Mouse (Mus musculus) limb, embryonic 14.5 days (tissue): ENCODE measurements around the gene Slc1a2. TPM values are rescaled to one million over a fixed set of nuclear protein-coding genes. Genes with fewer than 3 reads are reported as not detected.

Source experiments
- ATAC-seq: fragments of 200-750 bp; cut with Nextera tagmentation; 2 replicates; pipeline ENCODE4 v1.8.0; 2017; ENCODE audit warnings: low read depth, moderate number of reproducible peaks, moderate TSS enrichment; ENCODE audit not compliant: low FRiP score
- DNase-seq: peaks from one replicate; pipeline ENCODE4 v3.0.0-alpha.2; 2015; ENCODE audit warnings: low spot score
- H3K27ac ChIP-seq: fragments of 300-500 bp; sonication (generic); replicated peaks from 2 replicates; pipeline ENCODE4 v1.5.1; 2014; ENCODE audit warnings: low read depth, mild to moderate bottlenecking, low read length, moderate library complexity, mixed read lengths
- H3K27me3 ChIP-seq: fragments of 300-500 bp; sonication (generic); 2 replicates; pipeline ENCODE4 v1.6.1; 2014; ENCODE audit warnings: low read length, mixed read lengths; ENCODE audit not compliant: control insufficient read depth, insufficient read depth
- H3K36me3 ChIP-seq: fragments of 300-500 bp; sonication (generic); 2 replicates; pipeline ENCODE4 v1.6.1; 2014; ENCODE audit warnings: mild to moderate bottlenecking, low read length, moderate library complexity, mixed read lengths; ENCODE audit not compliant: control insufficient read depth, insufficient read depth
- H3K4me1 ChIP-seq: fragments of 300-500 bp; sonication (generic); 2 replicates; pipeline ENCODE4 v1.6.1; 2014; ENCODE audit warnings: antibody characterized with exemption, low read length, mixed read lengths; ENCODE audit not compliant: control insufficient read depth, insufficient read depth
- H3K4me2 ChIP-seq: fragments of 300-500 bp; sonication (generic); replicated peaks from 2 replicates; pipeline ENCODE4 v1.6.1; 2014; ENCODE audit warnings: low read depth, mild to moderate bottlenecking, low read length, moderate library complexity; ENCODE audit not compliant: severe bottlenecking
- H3K4me3 ChIP-seq: fragments of 300-500 bp; sonication (generic); replicated peaks from 2 replicates; pipeline ENCODE4 v1.5.1; 2014; ENCODE audit warnings: low read length
- H3K9ac ChIP-seq: fragments of 300-500 bp; sonication (generic); 2 replicates; pipeline ENCODE4 v1.6.1; 2014; ENCODE audit warnings: mild to moderate bottlenecking, low read depth, low read length, moderate library complexity; ENCODE audit not compliant: severe bottlenecking
- H3K9me3 ChIP-seq: fragments of 300-500 bp; sonication (generic); 2 replicates; pipeline ENCODE4 v1.6.1; 2016; ENCODE audit warnings: low read length; ENCODE audit not compliant: control insufficient read depth
- POLR2A ChIP-seq: fragments of 200-500 bp; IDR thresholded peaks from 2 replicates; pipeline ENCODE4 v1.8.0; 2012; ENCODE audit warnings: inconsistent platforms, mild to moderate bottlenecking, moderate library complexity, borderline replicate concordance; ENCODE audit not compliant: insufficient read depth, insufficient read length; ENCODE audit errors: extremely low read depth
- WGBS: fragments of 180-500 bp; shearing (Covaris S2); extraction: QIAGEN DNeasy Blood & Tissue Kit; methylation state at CpG from one replicate; pipeline ENCODE4 v1.1.7; 2014; 5-methylcytosine and 5-hydroxymethylcytosine counted together
- polyA plus RNA-seq, 2 experiments: library from polyadenylated mRNA; depleted of rRNA in 1 of 2; stranded (reverse) in 1 of 2; unstranded in 1 of 2; fragments of >200 nt; fragmentation: Nextera tagmentation in 1 of 2; extraction: Ambion mirVana in 1 of 2; gene quantifications; 2 replicates each; pipeline versions ENCODE4 v1.2.1 to v1.2.3; 2012 to 2014

The Slc1a2 gene
- polyA plus RNA-seq, 2 experiments, result 0.89 to 1.6 TPM

GRCm38 (mm10) chr2:102735811-102736210 is 77.4 kb downstream of the Slc1a2 start:
- H3K27me3 ChIP-seq, result no peaks in the 10 kb centered on the region
- no peak overlapping the region for H3K4me2 ChIP-seq
- no peaks in the 10 kb centered on the region for H3K9me3 ChIP-seq
- 96% methylated on average over 9 of the region's 9 CpGs for WGBS
- H3K36me3 ChIP-seq, result no peaks in the 10 kb centered on the region
- ATAC-seq (no peak), DNase-seq (no peak)
- no peak overlapping the region for H3K27ac ChIP-seq
- no peak for TF ChIP-seq POLR2A
- peaks cover 16% of the 10 kb centered on the region for H3K4me1 ChIP-seq
- no peak overlapping the region for H3K4me3 ChIP-seq
- no peak overlapping the region for H3K9ac ChIP-seq

GRCm38 (mm10) chr2:102736490-102736889 is 78.0 kb downstream of the Slc1a2 start:
- Histone ChIP-seq H3K36me3 (no peaks in the 10 kb centered on the region), H3K9ac (no peak overlapping the region), H3K27ac (no peak overlapping the region), H3K27me3 (no peaks in the 10 kb centered on the region), H3K9me3 (no peaks in the 10 kb centered on the region), H3K4me2 (no peak overlapping the region), H3K4me1 (peaks cover 10% of the 10 kb centered on the region; the same call in 1 of the 2 replicates), H3K4me3 (no peak overlapping the region)
- ATAC-seq (no peak), DNase-seq (no peak)
- no peak for TF ChIP-seq POLR2A
- WGBS, result 81% methylated on average over 5 of the region's 5 CpGs

GRCm38 (mm10) chr2:102738852-102739251 is 80.4 kb downstream of the Slc1a2 start:
- peaks cover 3% of the 10 kb centered on the region; the same call in 1 of the 2 replicates for H3K4me1 ChIP-seq
- H3K9ac ChIP-seq, result no peak overlapping the region
- no peak overlapping the region for H3K27ac ChIP-seq
- no peak overlapping the region for H3K4me3 ChIP-seq
- ATAC-seq (no peak), DNase-seq (no peak)
- TF ChIP-seq POLR2A, result no peak
- no peaks in the 10 kb centered on the region for H3K27me3 ChIP-seq
- no peaks in the 10 kb centered on the region for H3K9me3 ChIP-seq
- WGBS, result 92% methylated on average over 1 of the region's 1 CpGs
- H3K4me2 ChIP-seq, result no peak overlapping the region
- H3K36me3 ChIP-seq, result no peaks in the 10 kb centered on the region

- no peaks in the 10 kb centered on the region for H3K36me3 ChIP-seq
- H3K4me3 ChIP-seq, result no peak overlapping the region
- H3K27ac ChIP-seq, result no peak overlapping the region
- DNase-seq (no peak), ATAC-seq (no peak)
- H3K4me2 ChIP-seq, result no peak overlapping the region
- H3K27me3 ChIP-seq, result no peaks in the 10 kb centered on the region
- no peak for TF ChIP-seq POLR2A
- WGBS, result 82% methylated on average over 5 of the region's 5 CpGs
- H3K9ac ChIP-seq, result no peak overlapping the region
- 0 out of 2 replicates have a peak, but pooled peaks cover 4% of the 10 kb centered on the region for H3K4me1 ChIP-seq
- H3K9me3 ChIP-seq, result no peaks in the 10 kb centered on the region
These were observed 84.2 kb downstream of the Slc1a2 start for GRCm38 (mm10) chr2:102742685-102743084.

GRCm38 (mm10) chr2:102743918-102744696 is 85.6 kb downstream of the Slc1a2 start:
- TF ChIP-seq POLR2A, result no peak

More at GRCm38 (mm10) chr2:102743918-102744696, 85.6 kb downstream of the Slc1a2 start:
- DNase-seq, result no peak
- Histone ChIP-seq H3K4me1 (0 out of 2 replicates have a peak, but pooled peaks cover 4% of the 10 kb centered on the region), H3K4me2 (no peak overlapping the region), H3K4me3 (no peak overlapping the region), H3K36me3 (no peaks in the 10 kb centered on the region), H3K27ac (no peak overlapping the region), H3K9ac (no peak overlapping the region), H3K27me3 (no peaks in the 10 kb centered on the region), H3K9me3 (no peaks in the 10 kb centered on the region)
- WGBS, result 46% methylated on average over 10 of the region's 10 CpGs
- ATAC-seq, result no peak
